Mouse (Mus musculus) lung, postnatal 0 days (tissue): ENCODE measurements around the gene Yrdc.

Experiments
- CTCF ChIP-seq: IDR thresholded peaks from 2 replicates; pipeline ENCODE4 v1.5.1; 2016; ENCODE audit warnings: antibody characterized with exemption, mild to moderate bottlenecking
- EP300 ChIP-seq: IDR thresholded peaks from 2 replicates; pipeline ENCODE4 v1.6.1; 2016; ENCODE audit warnings: antibody characterized with exemption, mild to moderate bottlenecking, control low read depth

GRCm38 (mm10) chr4:124860446-124860845 lies 10.0 kb downstream of the Yrdc start:
- no peak for TF ChIP-seq EP300
- TF ChIP-seq CTCF, result no peak
